Mouse (Mus musculus) CD4-positive helper T cell, adult 2 months (primary cell): ENCODE results near the gene Spz1.
"Not testable (repeated sequence)": the region's sequence is repeated elsewhere in the genome, so short reads cannot be mapped to it uniquely, and the experiment has no call there.

ENCODE experiments used
- DNase-seq: peaks from one replicate; pipeline ENCODE4 v3.0.0-alpha.2; 2012; ENCODE audit warnings: low read depth, missing footprints, low spot score

The Spz1 gene

DNA sequence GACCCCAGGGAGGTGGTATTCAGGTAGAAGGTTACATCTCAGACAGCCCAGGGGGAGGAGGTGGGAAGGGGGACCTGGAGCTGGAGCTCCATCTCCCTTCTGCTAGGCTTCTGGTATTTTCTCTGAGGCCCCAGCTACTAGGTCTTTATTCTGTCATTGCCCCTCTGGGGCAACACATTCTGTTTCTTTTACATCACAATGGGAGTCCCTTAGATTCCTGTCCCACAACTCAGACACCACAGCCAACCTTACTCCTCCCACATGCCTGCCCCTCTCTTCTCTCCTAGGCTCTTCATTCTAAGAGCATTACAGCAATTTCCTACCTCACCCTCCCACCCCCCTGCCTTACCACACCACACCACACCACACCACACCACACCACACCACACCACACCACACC, at the start of gene Spz1:
Spz1 (minus strand) TSS at position 101 of the 400 bp plus-strand sequence.
- DNase-seq = no peak

DNA sequence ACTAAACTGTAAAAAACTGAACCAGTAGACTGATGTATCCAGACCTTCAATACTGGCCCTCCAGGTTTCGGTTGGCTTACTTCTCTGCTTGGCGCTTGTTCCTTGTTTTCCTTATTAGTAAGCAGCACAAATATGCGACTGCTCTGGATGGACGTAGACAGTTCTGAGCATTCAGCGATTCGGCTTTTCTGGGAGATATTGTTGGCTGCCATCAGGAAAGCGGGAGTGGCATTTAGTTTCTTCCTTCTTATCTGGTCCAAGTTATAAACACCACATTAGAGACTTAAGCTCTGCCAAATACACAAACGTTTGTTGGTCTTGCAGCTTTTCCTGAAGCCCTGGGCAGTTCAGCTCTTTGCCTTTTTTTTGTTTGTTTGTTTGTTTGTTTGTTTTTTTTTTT, 40.5 kb upstream of the Spz1 start:
- no peak for DNase-seq

DNA sequence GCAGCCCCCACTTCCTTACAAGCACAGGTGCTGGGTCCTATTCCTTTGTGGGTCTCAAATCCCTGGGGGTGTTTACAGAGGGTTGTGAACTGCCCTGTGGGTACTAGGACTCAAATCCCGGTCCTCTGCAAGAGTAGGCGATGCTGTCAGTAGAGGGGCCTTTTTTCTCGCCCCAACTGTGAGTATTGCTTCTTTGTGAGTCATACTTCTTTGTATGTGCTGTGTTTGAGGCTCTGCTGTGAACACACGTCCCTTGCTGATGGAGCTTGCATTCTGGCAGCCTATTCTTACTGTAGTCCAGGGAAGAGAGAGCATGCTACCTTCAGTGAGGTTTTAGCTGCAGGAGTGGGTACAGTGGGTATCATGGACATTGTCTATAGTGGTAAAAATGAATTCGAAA, 39.2 kb upstream of the Spz1 start:
- DNase-seq = no peak

DNA sequence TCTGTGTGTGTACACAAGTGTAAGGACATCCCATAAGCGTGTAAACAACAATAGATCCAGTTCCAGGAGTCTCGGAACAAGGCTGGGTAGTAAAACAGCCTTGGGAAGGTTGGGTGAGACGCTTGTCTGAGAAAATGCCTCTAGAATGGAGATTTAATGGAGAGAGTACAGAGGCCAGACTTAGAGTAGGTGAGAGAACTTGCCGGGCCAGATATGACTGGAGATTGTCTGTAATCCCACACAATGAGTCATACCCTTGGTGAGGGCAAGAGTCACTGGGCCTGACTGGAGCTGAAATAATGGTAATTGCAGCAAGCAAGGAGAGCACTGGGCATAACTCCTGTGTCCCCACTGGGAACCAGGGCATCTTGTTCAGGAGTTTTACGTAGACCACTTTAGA, 37.1 kb upstream of the Spz1 start:
- no peak for DNase-seq

DNA sequence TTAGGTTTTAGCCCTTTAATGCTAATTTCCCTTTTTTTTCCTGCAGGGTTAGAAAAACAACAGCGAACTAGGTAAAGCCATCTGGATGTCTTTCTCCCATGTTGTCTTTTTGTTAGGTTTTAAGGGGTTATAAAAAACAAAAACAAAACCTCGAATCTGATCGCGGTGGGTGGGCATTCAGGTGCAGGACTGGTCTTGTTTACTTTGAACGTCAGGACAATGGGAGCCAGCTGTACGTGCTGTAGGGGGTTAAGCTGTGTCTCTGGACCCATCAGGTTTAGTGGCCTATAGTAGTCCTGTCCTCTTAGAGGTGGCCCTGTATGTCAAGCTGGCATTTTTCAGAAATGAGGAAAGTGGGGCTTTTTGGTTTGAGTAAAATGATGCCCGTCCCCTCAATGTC, 35.9 kb upstream of the Spz1 start:
- DNase-seq = no peak

DNA sequence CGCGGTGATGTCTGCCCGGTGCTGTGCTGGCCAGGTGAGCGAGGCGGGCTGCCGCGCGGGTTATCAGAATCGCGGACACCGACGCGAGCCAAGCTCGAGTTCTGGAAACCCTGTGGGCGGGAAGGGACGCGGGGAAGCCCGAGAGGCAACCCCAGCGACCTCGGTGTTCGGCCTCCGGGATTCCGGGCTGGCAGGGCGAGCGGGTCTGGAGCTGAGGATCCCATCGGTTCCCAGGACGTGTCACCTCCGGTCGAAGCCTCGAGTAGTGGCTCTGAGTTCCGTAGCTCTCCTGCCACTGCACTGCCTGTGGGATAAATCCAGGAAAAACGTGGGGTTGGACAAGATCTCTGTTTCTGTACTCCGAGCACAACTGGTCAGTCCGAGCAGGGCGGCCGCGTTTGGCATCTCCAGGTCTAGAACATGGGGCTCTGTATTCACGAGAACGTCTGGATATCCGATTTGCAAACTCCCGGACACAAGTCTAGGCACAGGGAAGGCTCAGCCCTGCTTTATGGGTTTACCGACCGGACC, 35.3 kb upstream of the Spz1 start:
- DNase-seq = no peak

DNA sequence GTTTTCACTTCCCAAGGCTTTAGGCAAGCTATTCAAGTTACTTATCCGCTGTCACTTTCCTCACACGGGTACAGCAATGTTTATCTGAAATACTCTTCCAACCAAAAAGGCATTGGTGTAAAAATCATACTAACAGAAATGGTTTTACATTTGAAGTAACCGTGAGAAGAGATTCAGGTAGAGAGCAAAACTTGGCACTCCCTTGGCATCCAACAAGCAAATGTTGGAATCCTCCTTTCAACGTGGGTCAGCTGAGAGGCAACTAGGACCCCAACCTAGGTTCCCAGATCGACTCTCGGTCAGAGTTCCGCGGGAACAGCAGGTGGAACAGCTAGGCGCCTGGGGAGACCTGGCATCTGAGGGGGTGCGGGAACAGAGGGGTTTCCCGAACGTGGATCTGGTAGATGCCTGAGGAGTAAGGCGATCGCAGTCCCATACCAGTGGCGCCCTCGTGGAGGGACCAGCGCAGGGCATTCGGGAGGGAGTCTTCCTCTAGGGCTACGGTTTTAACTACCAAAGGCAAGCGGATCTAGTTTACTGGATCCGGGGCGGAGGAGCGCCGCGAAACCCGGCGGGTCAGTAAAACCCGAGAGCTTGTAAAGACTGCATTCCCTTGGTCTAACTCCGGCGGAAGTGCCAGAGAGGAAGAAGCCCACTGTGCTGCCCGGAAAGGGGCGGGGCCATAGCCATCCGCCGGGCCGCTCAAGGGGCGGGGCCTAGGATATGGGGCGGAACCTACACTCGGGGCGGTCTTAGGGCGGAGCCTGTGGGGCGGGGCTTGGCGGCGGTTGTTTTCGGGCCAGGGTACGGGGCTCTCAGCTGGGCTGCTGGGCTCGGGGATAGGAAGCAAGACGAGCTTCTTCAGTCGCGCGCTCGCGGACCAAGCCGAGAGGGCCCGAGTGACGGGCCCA, 34.6 kb upstream of the Spz1 start, which contains the start of gene Serinc5:
Serinc5 (plus strand) TSS at position 781 of the 911 bp plus-strand sequence.
- peak; percentile 92 for DNase-seq

DNA sequence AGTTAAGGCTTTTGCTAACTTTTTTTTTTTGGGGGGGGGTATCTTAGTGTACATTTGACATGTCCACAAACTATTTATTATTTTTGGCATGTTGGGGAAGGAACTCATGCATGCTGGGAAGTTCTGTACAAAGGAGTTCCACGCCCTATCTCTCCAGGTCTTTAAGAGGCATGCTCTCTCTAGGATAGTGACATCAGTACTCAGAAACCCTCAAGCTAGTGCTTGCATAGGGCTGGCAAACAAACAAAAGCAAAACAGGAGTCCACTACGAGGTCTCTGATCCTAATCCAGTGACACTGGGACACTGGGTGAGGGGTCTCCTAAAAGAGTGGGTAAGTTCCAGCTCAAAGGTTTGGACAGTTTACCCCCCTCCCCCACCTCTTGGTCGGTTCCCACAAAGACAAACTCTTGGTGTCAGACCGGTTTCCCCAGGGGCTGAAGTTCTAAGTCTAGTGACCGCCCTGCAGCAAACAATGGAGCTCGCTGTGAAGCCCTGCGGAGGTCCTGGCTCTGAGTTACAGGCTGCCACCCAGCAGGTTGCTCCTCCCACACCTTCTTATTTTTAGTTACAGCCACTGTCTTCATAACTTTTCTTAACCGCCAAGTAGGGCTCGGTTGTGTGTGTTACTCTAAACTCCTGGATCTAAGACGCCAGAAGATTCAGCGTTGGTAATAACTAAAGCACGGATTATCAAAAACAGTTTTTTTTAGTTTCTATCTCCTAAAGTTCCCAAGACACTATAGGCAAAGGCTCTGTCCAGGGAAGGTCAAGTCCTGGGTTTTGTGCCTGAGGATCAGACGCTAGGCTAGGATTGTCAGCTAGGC, 33.7 kb upstream of the Spz1 start:
- peak; percentile 44 for DNase-seq

DNA sequence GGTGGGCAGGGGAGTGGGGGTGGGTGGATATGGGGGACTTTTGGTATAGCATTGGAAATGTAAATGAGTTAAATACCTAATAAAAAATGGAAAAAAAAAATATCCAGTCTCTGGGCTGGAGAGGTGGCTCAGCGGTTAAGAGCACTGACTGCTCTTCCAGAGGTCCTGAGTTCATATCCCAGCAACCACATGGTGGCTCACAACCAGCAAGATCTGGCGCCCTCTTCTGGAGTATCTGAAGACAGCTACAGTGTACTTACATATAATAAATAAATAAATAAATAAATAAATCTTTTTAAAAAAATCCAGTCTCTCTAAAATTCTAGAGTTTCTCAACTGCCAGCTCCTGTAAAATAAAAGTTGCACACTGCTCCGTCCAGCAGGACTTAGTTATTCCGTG, 29.3 kb upstream of the Spz1 start:
- DNase-seq = not testable (repeated sequence)

DNA sequence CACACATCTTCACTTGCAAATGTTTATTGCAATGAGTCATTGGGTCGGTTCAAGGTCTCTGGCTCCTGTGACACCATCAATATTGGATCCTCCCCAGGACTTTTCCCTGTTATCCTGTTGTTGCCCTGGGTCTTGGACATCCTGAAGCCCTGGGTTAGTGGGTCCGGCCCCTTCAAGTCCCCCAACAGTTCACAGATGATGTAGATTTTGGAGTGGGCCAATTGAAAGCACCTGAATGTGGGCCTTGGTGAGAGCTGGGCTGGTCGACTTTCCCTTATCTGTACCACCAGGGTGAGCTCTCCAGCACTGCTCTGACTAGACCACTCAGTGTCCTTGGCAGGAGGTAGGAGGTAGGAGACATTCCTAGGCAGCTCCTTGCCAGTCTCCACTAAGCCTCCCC, 19.5 kb upstream of the Spz1 start:
- no peak for DNase-seq

DNA sequence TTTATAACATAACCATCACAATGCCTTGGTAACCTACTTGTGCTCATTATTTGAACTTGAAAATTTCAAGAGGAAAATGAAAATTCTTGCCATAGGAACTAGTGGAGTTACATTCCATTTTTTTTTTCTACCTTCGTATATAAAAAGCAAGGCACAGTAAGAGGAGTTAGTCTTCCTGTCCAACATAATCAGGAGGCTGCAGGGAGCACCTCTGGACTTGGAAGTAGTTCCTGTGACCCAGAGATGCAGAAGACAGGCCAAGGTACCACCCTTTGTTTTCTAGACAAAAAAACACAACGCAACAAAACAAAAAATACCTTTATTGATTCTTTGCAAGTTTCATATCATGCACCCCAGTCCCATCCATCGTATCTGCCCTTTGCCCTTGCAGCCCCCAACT, 18.9 kb upstream of the Spz1 start:
- DNase-seq = no peak

DNA sequence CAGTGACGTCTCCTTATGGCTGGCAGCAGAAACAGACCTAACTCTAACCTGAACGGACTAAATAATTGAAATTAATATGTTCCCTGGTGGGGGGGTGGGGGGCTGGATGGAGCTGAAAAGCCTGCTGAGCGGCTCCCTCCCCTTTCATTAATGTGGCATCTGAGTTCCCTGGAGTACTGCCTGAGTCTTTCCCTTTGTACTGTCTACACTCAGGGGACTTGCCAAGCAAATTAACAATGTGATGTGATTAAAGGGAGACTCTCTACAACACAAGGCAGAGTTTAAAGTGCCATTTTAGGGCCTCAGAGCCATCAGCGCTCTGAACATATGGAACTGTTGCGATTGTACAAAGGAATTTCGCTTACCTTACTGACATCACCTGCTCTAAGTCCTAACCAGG, 18.5 kb upstream of the Spz1 start:
- DNase-seq = no peak

DNA sequence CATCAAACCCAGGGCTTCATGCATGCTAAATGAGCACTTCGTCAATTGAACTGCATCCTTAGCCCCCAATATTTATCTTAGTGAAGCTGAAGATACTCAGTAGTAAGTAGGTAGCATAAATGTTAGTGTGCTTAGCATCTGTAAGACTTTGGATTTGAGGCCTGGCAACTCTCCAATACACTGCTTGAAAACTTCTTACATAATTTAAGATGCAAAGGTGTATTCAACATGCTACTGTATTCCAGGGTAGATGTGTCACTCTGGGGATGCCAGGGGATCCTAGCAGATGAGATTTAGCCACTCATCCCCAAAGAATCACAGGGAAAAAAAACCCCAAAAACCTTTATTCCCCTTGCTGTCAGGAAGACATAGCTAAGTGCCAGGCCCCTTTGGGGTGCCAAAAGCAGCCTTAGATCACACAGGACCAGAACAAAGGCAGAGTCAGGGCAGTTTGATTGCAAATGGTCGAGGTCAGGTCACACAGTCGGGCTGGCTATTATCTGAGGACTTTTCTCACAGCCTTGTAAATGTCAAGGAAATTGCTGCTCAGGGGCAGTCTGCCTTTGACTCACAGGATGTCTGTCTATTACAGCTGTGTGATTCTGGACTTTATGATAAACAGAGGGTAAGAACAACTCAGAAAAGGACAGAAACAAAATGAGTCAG, 17.9 kb upstream of the Spz1 start:
- DNase-seq = no peak

DNA sequence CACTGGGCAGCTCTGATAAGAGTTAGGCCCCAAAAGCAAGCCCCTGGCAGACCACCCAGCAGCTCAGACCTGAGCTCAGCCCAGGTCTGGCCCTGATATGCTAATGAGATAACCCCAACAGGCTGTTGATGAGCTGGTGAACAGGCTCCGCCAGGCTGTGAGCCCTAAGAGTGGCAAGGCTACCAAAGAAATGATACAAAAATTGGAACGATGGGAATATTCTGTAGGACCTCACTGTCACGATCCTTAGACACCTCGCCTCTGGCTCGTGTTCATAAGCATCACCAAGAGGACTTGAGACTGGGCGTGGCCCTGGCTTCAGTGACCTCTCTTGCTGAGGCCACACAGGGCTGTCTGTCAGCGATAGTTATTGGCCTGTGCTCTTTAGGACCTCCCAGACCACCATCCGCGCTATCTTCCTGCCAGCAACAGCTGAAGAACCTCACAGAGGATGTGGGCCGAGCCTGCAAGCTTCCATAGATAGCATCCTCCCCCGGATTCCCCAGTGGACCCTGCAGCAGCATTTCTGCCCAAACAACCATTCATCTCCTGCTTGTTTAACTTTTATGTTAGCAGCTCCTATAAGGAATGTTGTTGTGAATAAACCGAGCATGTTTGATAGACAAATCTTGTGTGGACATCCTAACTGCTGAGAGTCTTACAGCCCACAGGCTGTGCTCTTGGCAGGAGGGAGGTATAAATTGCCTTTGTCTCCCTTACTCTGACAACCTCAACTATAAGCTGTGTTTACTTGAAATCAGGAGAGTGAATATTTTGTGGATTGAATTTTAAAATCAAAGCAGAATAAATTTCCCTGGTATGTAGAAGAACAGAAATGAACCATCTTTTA, 17.0 kb upstream of the Spz1 start:
- no peak for DNase-seq

DNA sequence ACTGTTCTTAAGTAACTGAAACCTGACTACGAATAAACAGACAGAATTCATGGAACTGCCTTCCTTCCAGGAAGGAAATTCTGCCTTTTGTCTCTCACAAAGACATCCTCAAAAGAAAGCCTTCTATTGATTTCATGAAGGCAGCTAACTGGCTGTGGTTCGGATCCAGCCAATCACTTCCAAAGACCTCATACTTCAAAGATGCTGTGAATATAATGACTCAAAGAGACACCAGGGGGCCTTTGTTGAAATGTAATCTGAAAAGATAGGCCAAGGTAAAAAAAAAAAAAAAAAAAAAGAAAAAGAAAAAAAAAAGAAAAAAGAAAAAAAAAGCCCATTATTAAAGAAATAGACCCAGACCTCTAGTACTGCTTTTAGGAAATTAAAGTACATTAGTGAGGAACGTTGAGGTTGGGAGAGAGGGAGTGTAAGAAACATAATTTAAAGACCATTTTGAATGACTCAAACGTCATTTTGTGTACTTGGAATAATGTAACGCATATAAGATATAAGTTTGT, 16.4 kb upstream of the Spz1 start:
- DNase-seq = no peak

DNA sequence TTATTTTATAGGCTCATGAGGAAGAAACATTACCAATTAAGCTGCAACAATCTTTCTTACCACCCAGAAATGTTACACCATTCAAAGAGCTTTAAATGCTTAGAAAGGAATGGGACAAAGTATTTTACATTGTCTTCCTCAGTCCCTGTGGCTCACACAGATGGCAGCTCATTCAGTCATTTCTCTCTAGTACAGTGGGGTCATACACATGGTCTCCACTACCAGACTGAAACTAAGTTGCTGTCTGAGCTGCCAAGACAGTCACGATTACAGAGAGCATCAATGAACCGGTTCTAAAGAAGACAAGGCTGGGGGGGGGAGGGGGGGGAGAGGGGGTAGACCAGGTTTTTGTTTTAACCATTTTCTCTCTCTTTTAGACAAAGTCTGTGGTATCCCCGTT, 15.3 kb upstream of the Spz1 start:
- DNase-seq = no peak

DNA sequence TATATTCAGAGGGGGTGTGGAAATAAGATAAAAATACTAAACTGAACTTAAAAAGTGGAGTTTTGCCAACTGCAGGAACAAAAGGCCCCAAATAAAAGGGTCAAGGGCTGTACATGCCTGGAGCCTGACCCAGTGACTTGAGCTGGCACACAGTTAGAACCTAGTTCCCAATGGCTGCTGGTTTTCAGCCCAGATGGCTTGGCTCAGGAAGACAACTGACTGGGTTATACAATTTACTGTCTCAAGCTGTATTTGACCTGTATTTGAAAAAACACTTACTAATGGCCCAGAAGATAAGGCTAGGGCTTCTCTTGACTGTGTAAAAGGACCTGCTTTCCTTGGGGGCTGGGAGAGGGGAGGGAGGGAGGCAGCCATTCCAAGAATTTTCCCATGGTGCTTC, 13.3 kb upstream of the Spz1 start:
- DNase-seq = no peak

DNA sequence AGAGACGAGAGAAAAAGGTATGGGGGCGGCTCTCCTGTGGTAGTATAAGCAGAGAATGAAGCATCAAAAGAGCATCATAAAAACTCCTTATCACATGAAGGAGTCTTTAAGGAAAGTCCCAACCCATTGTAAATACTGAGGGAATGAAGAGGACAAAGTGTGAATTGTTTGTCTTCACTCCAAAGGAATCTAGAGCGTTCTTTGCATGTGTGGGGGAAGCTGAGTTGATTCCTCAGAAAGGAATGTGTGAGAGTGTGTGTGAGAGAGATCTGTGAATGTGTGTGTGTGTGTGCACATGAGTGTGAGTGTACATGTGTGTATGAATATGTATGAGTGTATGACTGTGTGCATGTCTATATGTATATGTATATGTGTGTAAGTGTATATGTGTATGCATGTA, 12.7 kb upstream of the Spz1 start:
- DNase-seq = no peak

DNA sequence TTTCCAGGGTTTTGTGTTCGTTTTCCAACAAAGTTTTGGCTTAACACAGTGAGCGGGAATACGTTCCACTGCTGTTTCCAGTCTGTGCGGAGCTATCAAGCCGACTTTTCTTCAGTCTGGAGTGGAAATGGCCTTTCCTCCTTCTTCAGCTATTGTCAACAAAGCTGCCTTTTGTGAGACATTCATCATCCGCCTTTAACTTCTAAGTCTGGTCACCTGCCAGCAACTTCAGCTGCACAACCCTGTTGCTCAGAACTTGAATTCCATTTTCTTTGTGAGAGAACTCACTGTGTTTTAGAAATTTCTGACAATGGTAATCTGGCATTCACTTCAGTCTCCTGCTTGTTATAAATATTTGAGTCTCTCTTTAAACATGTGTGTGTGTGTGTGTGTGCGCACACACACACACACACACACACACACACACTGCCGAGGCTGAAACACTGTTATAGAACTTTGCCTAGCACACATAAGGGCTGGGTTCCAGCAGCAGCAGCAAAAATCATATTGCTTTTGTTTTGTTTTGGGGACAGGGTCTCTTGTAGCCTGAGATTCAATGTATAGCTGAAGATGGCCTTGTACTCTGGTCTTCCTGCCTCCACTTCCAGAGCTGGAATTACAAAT, 8.2 kb upstream of the Spz1 start:
- DNase-seq = no peak
